Mouse (Mus musculus): ENCODE results near the gene Eif4ebp2.

- TF ChIP-seq CTCF (IDR thresholded peaks at IDR 0.05; ENCODE audit: extremely low read depth, insufficient read depth, insufficient read length, insufficient replicate concordance) (no peak), POLR2A (IDR thresholded peaks at IDR 0.05; ENCODE audit: low read depth, low read length) (no peak)
Measured at GRCm38 (mm10) chr10:61419146-61419545, 33.3 kb downstream of the Eif4ebp2 start.

All from spleen, adult 2 months (tissue).